ENCODE assay signal across 8 mouse cellular contexts in genomic region chr1:61055176-61055575, GRCm38 (mm10).
DNase-seq lines count a peak whose midpoint lies in the region; ATAC-seq lines count a peak whose summit lies in the region.

No protein-coding gene starts in this region.

- 9% methylated on average over 8 of the region's 8 CpGs for WGBS in hindbrain, embryonic 15.5 days

- H3K27me3 ChIP-seq in hindbrain, embryonic 15.5 days: no peaks in the 10 kb centered on the region

- 0 out of 2 replicates have a peak overlapping the region, but pooled peaks have one; percentile 3 for H3K9ac ChIP-seq in hindbrain, embryonic 15.5 days

- H3K4me2 ChIP-seq in hindbrain, embryonic 15.5 days: peak overlapping the region; percentile 34

- peaks cover 4% of the 10 kb centered on the region; the same call in 1 of the 2 replicates for H3K4me1 ChIP-seq in hindbrain, embryonic 15.5 days (replicated peaks)

- no peaks in the 10 kb centered on the region for H3K36me3 ChIP-seq in hindbrain, embryonic 15.5 days

- no peak overlapping the region for H3K27ac ChIP-seq in hindbrain, embryonic 15.5 days (replicated peaks)

- DNase-seq in NIH3T3 (ENCODE audit: low read depth): peak; percentile 56
- peak; percentile 3 for DNase-seq in cerebellum, adult 11-12 months
- DNase-seq in forelimb bud, embryonic 11.5 days (ENCODE audit: low read depth, low spot score): peak; percentile 54
- peak; percentile 38 to 73 for DNase-seq in layer of hippocampus, postnatal 25 days (ENCODE audit: extremely low spot score in 1 of 2, low spot score in 1 of 2)
- peak; percentile 36 to 66 for DNase-seq in lung, postnatal 4 days
- peak; percentile 5 for DNase-seq in skeletal muscle tissue, adult 2 months (ENCODE audit: low read depth, low spot score)

- H3K4me3 ChIP-seq in hindbrain, embryonic 15.5 days: no peak overlapping the region

- ATAC-seq in hindbrain, embryonic 15.5 days (ENCODE audit: low FRiP score, low read depth): no peak
- no peak for ATAC-seq in erythroblast, adult 5-6 weeks (replicated peaks; ENCODE audit: low FRiP score, poor library complexity, severe bottlenecking)

- no peaks in the 10 kb centered on the region for H3K9me3 ChIP-seq in hindbrain, embryonic 15.5 days

Comparison
In these comparisons a context has a peak if more than half of its experiments do, and no peak if none do; other contexts are left out.
1. DNase-seq: peak in every context shown above with its lines; median percentile 56 in NIH3T3; 56 in layer of hippocampus, postnatal 25 days; 54 in forelimb bud, embryonic 11.5 days; 51 in lung, postnatal 4 days; 5 in skeletal muscle tissue, adult 2 months; 3 in cerebellum, adult 11-12 months.